Mouse (Mus musculus) thymus, postnatal 14 days (tissue): ENCODE results near the gene Ttc38.

Experiments used
- DNase-seq: peaks from one replicate; pipeline ENCODE4 v3.0.0; 2021

Gene Ttc38

DNA sequence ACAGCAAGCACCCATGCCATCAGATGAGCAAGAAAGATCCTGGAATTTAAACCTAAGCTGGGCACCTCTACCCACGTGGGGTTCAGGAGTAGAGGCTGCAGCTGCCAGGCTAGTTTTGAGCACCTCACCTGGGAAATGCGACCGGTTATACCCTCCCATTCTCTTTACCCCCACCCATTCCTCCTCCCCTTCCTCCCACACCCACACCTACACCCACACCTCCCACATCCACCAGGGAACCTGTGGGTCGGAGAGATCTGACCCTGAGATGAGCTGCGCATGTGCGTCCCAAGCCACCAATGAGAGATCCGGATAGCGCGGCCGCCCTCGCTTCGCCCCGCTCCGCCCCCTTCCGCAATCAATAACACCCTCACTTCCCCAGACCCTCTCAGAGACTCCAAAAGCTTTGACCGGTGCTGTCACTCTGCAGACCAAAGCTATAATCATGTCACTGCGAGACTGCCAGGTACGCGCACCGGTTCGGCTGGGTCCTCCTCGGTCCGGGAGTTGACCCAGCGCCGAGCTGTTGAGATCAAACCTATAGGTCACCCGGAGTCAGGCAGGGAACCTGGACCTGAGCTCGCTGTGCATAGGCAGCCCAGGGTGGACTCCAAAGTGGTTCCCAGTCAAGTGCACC, at the start of gene Ttc38:
Gene Ttc38 (plus strand): TSS at position 353 of the 637 bp plus-strand sequence.
- peak; percentile 86 for DNase-seq

DNA sequence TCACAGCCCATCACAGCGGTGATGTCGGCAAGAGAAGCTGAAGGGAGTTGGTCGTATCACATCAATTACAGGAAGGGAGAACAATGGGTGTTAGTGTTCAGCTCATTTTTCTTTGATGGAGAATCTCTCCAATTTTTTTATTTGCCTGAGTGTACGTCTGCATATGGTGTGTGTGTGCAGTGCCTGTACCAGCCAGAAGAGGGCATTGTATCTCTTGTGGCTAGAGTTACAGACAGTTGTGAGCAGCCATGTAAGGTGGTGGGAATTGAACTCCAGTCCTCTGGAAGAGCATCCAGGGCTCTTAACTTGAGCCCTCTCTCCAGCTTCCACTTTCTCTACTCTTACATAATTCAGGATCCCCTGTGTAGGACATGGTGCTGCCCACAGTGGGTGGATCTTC, 49.0 kb upstream of the Ttc38 start:
- DNase-seq: no peak

DNA sequence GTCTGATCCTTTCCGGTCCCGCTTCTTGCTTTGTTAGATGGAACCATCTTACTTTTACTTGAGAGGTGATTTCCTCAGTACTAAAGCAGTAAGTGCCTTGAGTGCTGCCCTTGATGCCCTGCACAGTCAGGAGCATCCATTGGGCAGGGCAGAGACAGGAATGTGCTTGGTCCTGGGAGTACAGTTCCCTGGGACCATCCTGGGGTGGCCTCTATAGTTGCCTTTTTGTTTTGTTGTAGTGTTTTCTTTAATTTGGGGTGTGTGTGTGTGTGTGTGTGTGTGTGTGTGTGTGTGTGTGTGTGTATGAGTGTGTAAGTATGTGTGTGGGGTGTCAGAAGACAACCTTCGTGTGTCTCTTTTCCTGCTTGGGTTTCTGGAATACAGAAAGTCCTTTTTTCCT, 47.8 kb upstream of the Ttc38 start:
- no peak for DNase-seq

DNA sequence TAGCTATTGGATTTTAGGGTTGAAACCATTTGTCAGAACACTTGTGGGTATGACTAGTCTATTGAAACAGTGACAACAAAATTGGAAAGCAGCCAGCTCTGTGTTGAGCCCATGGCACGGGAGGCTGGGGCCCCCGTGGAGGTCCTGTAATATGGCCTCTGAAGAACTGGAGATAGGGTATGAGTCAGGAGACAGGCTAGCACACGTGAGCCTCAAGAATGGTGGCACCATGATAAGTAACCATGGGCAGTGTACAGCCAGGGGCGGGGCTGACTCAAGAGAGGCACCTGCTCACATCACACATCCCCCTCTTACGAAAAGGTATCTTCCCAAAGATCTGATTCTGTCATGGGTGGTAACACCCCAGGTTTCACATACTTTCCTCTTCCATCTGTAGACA, 45.4 kb upstream of the Ttc38 start:
- DNase-seq: no peak

DNA sequence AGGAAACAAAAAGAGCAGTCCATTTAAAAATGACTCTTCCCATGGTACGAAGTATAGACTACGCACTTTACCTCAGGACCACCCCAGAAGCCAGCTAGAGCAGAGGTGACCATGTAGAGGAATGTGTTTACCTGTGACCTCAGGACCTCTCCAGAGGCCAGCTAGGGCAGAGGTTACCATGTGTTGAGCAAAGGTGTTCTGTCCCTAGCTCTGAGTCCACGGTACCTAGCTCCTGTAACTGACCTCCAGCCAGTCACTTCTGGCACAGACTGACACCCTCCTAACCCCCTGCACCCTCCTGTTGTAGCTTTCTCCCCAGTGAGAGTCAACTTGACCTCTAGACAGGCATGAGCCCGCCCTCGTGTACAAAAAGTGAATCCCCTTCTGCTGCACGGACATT, 44.6 kb upstream of the Ttc38 start:
- no peak for DNase-seq

DNA sequence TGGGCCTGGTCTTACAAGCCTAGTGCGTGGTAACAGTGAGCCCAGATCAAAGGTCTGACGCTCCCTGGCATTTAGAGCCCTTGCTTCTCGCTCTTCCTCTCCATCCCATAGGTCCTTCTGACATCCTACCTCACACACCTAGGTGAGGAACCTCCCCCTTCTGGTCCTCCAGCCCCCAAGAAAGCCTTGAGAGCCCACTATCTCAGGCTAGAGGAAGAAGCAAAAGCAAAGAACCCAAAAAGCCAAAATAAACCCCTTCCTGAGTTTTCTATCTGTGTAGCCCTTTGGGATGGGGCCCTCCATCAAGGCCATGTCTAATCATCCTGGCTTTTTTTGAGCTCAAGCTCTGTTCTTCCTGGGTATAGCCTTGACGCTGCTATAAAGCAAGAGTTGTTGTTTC, 44.1 kb upstream of the Ttc38 start:
- no peak for DNase-seq

DNA sequence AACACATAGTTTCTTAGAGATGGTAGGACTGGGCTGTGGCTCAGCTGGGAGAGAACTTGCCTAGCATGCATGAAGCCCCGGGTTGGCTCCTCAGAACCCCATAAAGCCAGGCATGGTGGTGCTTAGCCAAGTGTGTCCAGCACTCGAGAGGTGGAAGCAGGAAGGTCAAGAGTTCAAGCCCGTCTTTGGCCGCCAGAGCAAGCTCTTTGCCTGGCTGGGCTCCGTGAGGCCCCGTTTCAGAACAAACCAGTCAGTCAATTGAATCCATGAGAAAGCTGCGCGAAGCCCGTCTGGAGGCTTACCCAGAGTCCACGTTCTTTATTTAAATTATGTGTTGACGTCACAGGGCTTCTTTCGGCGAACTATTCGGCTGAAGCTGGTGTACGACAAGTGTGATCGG, 43.5 kb upstream of the Ttc38 start:
- no peak for DNase-seq

DNA sequence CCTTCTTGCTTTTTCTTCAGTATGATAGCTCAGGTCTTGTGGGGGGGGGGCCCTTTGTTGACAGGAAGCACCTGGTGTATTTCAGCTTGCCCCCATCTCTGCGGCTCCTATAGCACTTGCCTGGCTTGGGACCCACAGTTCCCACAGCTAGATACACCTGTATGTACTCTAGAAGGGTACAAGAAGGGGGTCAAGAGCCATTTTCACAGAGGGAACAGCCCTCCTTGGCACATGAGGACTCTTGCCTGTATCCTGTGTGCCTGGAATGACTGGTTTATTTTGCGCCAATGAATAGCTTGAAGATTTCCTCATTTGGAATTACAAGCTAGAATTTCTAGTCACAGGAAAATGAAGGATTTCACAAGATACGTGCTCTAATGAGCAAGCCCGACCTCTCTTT, 40.7 kb upstream of the Ttc38 start:
- DNase-seq: no peak

DNA sequence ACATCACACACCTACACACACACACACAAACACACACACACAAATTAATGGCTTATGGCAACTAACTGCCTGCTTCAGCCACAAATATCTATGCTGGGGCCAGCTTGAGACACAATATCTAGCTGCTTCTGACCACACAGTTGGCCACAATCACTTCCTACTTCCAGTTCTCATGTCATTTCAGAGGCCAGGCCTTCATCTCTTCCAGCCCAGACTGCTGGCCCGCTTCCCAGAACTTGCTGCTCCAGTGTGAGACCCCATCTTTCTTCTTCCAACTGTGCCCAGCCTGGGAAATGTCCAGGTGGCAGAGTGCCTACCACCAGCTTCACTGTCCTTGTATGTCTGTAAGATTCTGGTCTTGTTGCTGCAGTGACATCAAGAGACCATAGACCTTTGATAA, 39.3 kb upstream of the Ttc38 start:
- DNase-seq: no peak

DNA sequence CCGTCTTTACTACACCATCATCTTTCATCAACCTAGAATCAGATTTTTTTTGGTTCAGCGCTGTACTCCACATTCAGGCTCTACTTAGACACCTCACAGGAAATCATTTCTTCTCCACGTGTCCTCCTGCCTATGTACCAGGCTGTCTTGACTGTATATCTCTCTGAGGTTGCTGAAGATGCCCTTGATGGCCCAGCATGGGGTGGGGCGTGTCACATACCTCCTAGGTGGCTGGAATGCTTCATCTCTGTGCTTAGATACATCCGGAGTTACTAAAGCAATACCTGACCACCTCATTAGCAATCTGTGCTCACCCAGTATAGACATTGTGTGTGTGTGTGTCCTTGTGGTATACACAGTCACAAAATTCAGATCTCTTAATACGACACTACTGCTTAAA, 36.6 kb upstream of the Ttc38 start:
- no peak for DNase-seq

DNA sequence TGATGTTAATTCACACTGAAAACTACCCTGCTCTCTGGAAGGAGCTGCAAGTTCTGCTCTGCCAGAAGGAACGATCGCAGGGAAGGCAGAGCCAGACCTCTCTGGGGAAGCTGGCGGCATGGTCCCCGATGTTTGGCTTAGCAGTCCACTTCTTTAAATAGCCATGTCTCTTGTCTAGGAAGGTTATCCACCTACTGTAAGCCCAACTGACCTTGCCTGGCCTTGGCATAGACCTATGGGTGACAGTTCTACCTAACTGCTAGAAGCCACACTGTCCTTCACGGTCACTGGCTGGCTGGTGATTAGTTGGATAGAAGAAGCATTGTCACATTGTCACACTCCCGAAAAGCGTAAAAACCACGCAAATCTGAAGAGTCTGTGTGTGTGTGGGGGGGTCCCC, 33.4 kb upstream of the Ttc38 start:
- no peak for DNase-seq

DNA sequence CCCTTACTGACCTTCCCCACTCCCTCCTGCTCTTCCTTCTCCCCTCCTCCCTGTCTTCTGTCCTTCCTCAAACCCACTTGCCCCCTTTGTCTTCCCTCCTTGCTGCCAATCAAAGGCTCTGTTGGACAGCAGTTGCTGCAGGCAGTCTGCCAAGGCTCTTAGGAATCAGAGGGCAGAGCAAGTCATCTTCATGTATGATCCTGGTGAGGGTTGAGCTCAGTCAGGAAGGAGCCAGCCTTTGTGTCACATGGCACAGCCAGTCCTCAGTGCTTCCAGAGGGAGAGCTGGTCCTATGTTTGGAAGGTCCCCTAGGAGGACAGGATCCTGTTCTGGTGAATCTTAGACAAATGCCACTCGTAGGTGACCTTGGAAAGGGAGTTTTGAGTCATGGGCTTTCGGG, 29.2 kb upstream of the Ttc38 start:
- DNase-seq: no peak

DNA sequence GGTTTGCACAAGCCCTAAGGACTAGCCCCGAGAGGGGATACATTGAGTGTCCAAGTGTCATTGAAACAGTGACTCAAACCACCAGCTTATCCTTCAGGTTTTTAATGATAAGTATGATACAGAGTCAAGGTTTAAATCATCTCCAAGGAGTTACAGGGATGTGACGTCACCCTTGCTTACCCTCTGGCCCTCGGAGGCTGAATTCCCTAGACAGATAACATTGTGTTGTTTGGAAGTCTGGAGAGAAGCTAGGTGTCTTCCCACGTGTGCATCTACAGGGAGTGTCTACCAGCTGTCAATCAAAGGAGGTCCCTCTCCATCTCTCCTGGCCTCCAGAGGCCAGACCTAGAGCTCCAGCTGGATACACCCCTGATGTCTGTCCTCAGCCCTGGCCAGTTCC, 25.2 kb upstream of the Ttc38 start:
- no peak for DNase-seq

DNA sequence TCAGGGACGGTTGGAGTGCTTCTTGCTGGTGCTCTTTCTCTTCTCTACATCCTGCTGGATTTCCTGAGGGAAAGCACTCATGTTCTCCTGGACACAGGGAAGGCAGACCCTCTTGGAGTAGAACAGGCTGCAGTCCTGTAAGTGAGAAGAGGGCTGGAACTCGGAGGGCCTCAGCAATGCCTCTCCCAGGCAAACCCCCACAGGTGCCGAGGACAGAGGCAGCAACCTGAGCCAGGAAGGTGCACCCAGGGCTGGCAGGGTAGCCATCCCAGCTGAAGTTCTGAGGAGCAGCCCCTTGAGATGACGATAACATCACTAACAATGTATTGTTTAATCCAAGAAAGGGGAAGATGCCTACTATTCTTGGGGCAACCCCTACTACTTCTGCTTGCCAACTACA, 24.7 kb upstream of the Ttc38 start:
- DNase-seq: peak; percentile 7

DNA sequence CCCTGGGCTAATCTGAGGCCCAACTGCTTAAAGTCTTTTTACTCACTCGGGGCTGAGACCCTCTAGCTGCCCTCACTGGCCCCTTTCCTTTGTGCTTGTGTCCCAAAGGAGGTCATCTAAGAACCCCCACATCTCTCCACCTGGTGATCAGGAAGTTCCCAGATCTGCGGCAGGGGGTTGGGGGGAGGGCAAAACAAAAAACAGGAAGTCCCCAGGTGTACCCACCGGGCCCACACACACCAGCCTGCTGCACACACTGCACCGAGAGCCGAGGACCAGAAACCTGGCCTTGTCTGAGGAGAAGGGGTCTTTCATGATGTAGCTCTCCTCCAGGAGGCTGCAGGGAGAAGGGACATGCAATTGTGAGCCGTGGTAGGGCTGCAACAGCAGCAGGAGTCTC, 24.1 kb upstream of the Ttc38 start:
- DNase-seq: peak; percentile 57

DNA sequence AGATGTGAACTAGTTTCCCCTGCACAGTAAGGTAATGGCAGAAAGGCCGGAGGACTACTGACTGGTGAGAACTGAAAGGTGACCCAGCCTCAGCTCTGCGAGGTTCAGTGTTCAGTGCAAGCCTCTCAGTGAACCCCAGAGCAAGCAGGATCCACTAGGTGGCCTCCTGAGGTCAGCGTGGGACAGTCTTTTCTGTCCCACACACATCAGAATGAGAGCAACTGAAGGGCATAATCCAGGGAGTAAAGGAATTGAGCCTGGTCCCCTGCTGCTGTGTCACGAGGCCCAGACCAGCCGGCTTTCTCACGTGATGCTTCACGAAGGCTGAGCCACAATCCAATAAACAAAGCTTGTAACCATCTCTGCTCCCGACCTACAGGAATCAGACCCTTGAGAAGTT, 23.7 kb upstream of the Ttc38 start:
- DNase-seq: peak; percentile 6

DNA sequence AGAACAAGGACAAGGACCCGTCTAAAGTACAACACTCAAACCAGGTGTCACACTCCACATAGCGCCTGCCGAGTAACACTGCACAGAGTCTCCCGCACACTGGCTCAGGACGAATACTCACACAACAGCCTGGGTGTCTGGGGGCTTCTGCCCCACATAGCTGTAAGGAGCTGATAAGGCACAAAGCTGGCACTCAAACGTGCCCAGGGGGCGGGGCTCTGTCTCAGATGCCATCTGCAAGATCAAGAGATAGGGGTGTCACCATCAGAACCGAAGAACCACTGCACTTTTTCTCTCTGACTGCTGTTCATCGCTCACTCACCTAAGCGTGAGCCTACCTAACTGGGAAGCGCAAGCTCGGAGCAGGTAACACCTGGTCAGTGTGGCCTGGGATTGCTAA, 23.0 kb upstream of the Ttc38 start:
- peak; percentile 84 for DNase-seq

DNA sequence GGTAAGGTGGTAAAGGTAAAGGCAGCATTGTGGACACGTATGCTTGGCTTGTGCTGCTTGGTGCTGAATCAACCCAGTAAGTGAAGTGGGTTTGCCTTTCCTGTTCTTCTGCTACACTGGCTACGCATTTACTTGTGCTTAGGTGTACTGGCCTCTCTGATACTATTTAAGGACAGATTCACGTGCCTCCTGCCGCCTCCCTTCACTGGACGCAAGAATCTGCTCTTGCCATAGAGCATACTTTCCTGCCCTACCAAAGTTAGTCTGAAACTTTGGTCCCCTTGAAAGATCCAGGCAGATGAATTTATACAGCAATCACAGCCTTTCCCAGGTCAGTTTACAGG, 21.7 kb upstream of the Ttc38 start:
- no peak for DNase-seq

DNA sequence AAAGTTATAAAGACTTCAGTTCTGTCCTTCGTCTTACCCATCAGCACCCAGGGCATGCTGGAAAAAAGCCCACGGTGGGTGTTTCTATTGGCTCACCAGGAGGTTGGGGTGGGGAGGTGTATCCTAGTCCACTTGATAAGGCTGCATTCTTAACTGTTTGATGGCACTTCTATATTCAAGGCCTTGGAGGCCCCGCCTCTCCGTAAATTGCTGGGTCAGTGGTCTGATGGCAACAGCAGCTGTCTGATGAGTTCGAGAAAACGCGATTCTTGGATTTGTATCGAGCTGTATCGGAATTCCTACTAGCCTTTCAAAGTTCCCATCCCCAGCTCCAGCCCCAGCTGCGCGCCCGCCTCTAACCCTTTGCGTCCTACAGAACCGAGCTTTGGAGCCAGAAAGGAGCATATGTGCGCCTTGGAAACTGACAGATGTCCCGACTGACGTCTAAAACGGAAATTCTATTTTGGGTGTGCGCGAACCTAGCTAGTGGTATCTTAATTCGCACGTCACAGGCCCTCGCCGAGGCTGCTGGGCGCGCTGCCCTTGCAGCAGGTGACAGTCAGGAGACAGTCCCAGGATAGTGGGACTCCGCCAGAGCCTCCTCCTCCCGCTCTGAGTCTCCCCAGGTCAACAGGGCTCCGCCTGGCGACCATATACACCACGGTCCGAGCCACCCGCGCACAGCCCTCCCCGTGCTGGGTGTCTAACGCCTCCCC, 21.1 kb upstream of the Ttc38 start:
- DNase-seq: no peak

DNA sequence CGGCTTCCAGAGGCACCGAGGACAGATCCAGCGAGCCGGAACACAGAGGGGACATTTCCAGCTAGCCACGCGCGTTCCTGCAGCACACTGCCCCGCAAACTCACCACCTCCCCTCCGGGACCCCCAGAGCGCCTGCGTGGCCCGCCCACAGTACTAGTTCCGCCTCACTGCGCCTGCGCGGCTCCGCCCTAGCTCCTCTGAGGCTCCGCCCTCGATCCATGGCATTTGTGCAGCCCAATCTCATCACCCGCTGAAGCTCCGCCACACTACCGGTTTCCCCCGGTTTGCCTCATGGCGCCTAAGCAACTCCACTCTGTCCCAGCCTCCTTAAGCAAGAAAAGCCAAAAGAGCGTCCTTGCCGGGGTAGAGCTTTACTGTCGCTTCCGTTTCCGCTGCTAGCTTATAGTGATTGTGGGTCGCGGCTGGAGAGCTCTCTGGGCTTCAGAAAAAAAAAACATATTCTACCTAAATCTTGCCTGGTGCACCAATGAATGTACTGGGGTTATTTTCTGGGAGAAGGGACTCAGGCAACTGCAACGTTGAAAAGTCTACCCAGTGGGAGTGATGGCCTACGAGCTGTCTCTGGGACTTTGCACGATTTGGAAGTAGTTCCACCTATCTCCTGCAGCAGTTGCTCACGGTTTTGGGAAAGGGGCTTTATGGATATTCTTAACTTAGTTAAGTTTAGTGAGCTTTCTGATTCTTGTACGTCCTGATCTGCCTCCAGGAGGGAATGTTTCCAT, 20.4 kb upstream of the Ttc38 start, which contains the start of gene Cdpf1:
Gene Cdpf1 (minus strand): TSS at position 163 of the 743 bp plus-strand sequence.
- peak; percentile 99 for DNase-seq

DNA sequence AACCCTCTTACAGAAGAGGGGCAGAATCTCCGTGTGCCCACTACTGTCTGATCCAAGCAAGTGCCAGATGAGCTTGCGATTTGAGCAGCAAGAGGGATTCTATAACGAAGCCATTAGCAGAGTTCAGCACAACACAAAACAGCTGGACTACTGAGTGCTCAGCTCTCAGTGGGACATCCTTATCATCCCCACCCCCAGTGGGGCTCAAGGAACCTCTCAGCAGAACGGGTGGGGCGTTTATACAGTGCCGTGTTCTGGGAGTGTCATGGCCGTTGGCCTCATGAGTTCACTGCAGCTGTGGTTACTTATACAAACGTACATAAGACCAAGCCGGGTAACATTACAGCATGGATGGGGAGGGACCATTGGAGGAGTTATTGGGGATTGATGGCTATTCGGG, 18.7 kb upstream of the Ttc38 start:
- DNase-seq: no peak

DNA sequence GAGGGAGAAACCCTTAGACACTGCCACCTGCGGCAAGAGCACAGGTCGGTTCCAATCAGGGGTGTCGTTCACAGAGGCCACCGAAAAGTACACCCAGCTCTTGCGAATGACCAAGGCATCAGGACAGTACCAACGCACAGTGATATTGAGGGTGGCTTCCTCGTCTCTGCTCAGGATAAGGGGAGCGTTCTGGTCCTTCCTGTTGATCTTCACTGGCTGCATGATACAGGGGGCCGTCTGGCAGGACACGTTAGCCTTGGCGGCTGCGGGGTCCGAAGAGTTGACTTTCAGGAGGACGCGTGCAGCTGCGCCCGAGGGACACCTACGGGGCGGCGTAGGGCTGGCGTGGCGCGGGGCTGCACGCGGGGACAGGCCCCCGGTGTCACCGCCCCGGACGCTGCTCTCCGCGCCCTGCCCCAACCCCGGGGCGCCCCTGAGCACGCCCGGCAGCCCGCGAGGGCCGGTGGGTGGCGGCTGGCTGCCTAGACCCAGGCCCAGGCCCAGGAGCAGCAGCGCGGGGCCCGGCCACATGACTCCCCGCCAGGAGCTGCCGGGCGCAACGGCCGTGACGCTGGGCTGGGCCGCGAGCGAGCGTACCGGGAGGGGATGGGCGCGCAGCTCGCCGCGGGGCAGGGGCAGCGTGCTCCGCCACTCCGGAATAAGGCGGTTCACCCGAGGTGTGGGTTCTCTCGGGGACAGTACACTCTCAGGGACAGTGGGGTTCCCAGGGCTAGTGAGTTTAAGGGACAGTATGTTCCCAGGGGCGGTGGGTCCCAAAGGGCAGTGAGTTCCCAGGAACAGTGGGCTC, 10.7 kb upstream of the Ttc38 start, which contains the start of gene Pkdrej:
Gene Pkdrej (minus strand): TSS at position 532 of the 808 bp plus-strand sequence.
- DNase-seq: peak; percentile 28

DNA sequence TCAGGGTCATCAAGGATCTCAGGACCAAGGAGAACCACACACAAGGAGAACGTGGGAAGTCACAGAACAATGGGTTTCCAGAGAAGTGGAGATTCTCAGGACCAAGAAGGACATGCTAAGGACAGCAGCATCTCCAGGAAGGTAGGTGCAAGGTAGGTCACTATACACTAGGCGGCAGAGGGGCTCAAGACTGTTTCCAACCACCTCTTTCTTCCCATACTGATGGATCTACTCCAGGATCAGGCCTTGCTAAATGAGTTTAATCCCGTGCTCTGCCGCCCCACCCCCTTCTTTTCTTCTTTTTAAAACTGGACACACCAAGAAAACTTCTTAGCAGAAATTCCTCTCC, 10.1 kb upstream of the Ttc38 start:
- no peak for DNase-seq
